Mouse (Mus musculus) Patski (cell line): ENCODE measurements at regions not wholly inside any gene's neighbourhood (a gene's known extent, or its start where the extent isn't known, plus 50 kb on each side); places are given as distances from the start of the nearest gene placed in this dataset.
A peak's percentile ranks its signal among the peaks of the same experiment; 100 is the strongest.
"Not testable (repeated sequence)": the region's sequence is repeated elsewhere in the genome, so short reads cannot be mapped to it uniquely, and the experiment has no call there.

Experiments
- ATAC-seq: fragments of 100-300 bp; one replicate; pipeline ENCODE4 v1.8.0; 2021
- CTCF ChIA-PET: fragments of 350-600 bp; sonication (Branson Sonifier 250); formaldehyde crosslinking; loops from one replicate; lab custom pipeline; 2022; ENCODE audit warnings: inconsistent platforms; lab: Charles Lee
- POLR2A ChIA-PET: fragments of 350-600 bp; sonication (Branson Sonifier 250); formaldehyde crosslinking; loops from one replicate; lab custom pipeline; 2022; ENCODE audit warnings: antibody characterized with exemption, inconsistent platforms; lab: Charles Lee
- DNase-seq: peaks from one replicate; pipeline ENCODE4 v3.0.0-alpha.2; 2011; ENCODE audit warnings: low read depth, low spot score
- H3K27me3 ChIP-seq: fragments of 371-371 bp; one replicate; pipeline ENCODE4 v1.5.1; 2021
- CTCF ChIP-seq: fragments of 100-300 bp; IDR thresholded peaks from one replicate; pipeline ENCODE4 v1.5.1; 2021
- in situ Hi-C: fragments of 300-500 bp; cut with MboI; formaldehyde crosslinking; loops from 3 replicates; pipeline ENCODE4 v1.11.1; 2018; ENCODE audit warnings: low pct_unique_long_range_greater_than_20kb, mixed read lengths

GRCm38 (mm10) chr16:26860566-26860965, 130.9 kb downstream of the Gmnc start:
- in situ Hi-C loops = no loop called here
- CTCF ChIA-PET = no interaction called here

GRCm38 (mm10) chr16:26849191-26849590, 142.3 kb downstream of the Gmnc start:
- no peak for DNase-seq
- in situ Hi-C loops = no loop called here
- peaks cover 19% of the 10 kb centered on the region for H3K27me3 ChIP-seq
- no peak for TF ChIP-seq CTCF
- ATAC-seq = no peak
- CTCF ChIA-PET = no interaction called here
- POLR2A ChIA-PET = no interaction called here

More at GRCm38 (mm10) chr16:26860566-26860965, 130.9 kb downstream of the Gmnc start:
- POLR2A ChIA-PET = no interaction called here
- no peak for TF ChIP-seq CTCF
- H3K27me3 ChIP-seq = peaks cover 8% of the 10 kb centered on the region
- no peak for DNase-seq
- no peak for ATAC-seq

GRCm38 (mm10) chr16:26827006-26827405, 164.4 kb downstream of the Gmnc start:
- no peak for TF ChIP-seq CTCF
- peaks cover 33% of the 10 kb centered on the region for H3K27me3 ChIP-seq
- CTCF ChIA-PET = no interaction called here
- ATAC-seq = no peak
- POLR2A ChIA-PET = no interaction called here
- no peak for DNase-seq
- in situ Hi-C loops = no loop called here

GRCm38 (mm10) chr16:26811201-26811600, 180.3 kb downstream of the Gmnc start:
- POLR2A ChIA-PET, ATAC-seq, CTCF ChIA-PET, DNase-seq, in situ Hi-C loops: not testable (repeated sequence)
- peaks cover 10% of the 10 kb centered on the region for H3K27me3 ChIP-seq

GRCm38 (mm10) chr16:26805426-26805825, 186.0 kb downstream of the Gmnc start:
- peaks cover 17% of the 10 kb centered on the region for H3K27me3 ChIP-seq
- TF ChIP-seq CTCF = no peak
- in situ Hi-C loops = no loop called here
- no peak for DNase-seq
- POLR2A ChIA-PET = no interaction called here
- CTCF ChIA-PET = interaction anchor here (1.3 kb wide), 1 partner anchor 11 kb away, joined by 3 read pairs; no protein-coding TSS in a partner anchor
- no peak for ATAC-seq

- no peak for TF ChIP-seq CTCF
- no peak for DNase-seq
- ChIA-PET CTCF (no interaction called here), POLR2A (interaction anchor here (0.7 kb wide), 1 partner anchor 217 kb away, joined by 3 read pairs; no protein-coding TSS in a partner anchor)
- in situ Hi-C loops = loop anchor here (25.0 kb wide), 1 partner anchor 350 kb away; no protein-coding TSS in a partner anchor
- ATAC-seq = no peak
- H3K27me3 ChIP-seq = peaks cover 70% of the 10 kb centered on the region
Measured at GRCm38 (mm10) chr16:26787042-26787620, 204.3 kb downstream of the Gmnc start.

GRCm38 (mm10) chr16:26782331-26782730, 200.8 kb downstream of the Il1rap start:
- POLR2A ChIA-PET = no interaction called here
- H3K27me3 ChIP-seq = peaks cover 55% of the 10 kb centered on the region
- in situ Hi-C loops = loop anchor here (25.0 kb wide), 1 partner anchor 355 kb away; no protein-coding TSS in a partner anchor
- DNase-seq (no peak), ATAC-seq (no peak)
- TF ChIP-seq CTCF = peak; percentile 53
- CTCF ChIA-PET = interaction anchor here (1.4 kb wide), 1 partner anchor 14 kb away, joined by 3 read pairs; no protein-coding TSS in a partner anchor
